Mouse (Mus musculus): ENCODE data around the gene Gipc2.

Gipc2 gene

GRCm38 (mm10) chr3:152092385-152093057, 73.5 kb downstream of the Gipc2 start:
- intact Hi-C loops (cut with DNase I) = no loop called here

DNA sequence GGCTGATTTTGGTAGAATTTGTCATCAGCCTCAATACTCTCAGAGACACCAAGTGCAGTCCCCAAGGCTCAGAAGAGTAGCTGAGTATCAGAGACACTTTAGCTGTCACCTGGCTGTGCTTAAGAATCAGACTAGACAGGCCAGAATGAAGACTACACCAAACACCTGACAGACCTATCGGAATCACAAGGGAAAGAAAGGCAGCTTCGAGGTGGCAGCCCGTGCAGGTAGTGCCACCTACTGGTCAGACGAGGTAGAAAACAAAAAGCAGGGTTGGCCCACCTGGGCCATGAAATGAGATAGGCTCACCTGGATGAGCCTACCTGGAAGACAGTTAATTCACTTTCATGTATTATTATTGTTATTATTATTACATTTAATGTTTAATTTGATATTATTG, 76.9 kb downstream of the Gipc2 start:
- intact Hi-C loops (cut with DNase I) = loop anchor here (1.0 to 5.0 kb wide), 4 partner anchors 252 to 372 kb away; partner anchors contain the start of gene Ptgfr

GRCm38 (mm10) chr3:152081381-152081780, 84.6 kb downstream of the Gipc2 start:
- intact Hi-C loops (cut with DNase I) = no loop called here

DNA sequence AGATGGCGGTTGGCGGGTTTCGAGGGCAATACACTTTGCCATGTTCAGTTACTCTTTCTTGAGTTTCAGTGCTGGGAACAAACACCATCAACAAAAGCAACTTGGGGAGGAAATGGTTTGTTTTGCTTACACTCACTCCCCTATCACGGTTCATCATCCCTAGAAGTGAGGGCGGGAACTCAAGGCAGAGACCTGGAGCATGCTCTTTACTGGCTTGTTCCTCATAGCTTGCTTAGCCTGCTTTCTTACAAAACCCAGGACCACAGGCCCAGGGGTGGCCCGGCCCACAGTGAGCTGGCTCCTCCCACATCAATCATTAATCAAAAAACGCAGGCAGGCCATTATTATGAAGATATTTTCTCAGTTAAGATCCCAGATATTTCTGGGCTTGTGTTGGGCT, 89.9 kb downstream of the Gipc2 start:
- intact Hi-C loops (cut with DNase I) = no loop called here

DNA sequence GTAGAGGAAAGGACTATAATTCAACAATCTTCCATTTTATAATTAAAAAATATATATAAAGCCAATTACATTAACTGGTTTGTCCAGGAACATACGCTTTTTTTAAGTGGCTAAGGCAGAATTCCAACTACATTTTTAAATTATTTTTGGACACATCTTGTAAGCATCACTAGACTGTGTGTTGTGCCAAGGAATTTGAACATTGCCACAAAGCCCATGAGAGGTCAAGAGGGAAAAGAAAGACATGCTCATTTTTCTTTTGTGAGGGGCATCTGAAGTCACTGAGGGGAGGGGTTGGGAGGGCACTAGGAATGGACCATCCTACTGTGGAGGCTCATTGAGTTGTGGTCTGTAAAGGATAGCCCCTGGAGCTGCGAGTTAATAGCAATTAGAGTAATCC, 97.0 kb downstream of the Gipc2 start:
- intact Hi-C loops (cut with DNase I) = no loop called here

DNA sequence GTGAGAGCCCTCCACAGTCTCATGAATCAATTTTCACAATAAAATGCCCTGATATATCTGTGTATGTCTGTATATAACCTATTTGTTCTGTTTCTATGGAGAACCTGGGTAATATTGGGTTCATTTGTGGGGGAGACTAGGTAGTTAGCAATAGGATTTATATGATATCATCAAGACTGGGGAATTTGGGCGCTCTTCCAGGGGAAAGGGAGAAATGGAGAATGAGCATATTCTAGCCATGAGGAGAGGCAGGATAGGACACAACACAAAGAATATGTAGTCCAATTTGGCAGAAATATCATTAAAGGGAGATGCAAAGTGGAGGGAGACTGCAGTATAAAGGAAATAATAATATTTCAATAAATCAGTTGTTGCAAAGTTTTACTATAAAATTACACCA, 97.7 kb downstream of the Gipc2 start:
- intact Hi-C loops (cut with DNase I) = no loop called here

GRCm38 (mm10) chr3:152066696-152067095, 99.3 kb downstream of the Gipc2 start:
- intact Hi-C loops (cut with DNase I) = no loop called here

DNA sequence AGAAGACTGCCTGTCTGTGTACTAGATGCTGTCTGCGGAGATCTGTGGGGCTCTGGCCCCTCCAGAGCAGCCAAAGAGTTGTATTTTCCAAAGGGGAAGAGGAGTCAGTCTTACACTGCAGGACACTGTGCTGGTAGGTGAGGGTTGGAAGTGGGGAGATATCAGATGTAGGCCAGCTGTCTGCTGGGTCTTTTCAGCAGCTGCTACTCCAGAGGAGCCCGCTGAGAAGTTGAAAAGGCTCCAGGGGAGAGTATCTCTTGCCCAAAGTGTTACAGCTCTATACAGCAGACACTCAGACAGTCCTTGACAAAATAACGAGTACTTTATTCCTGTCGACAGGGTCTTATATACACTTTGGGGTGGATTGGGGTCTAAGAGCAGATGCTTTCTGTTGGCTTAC, 100.2 kb downstream of the Gipc2 start:
- intact Hi-C loops (cut with DNase I) = no loop called here

DNA sequence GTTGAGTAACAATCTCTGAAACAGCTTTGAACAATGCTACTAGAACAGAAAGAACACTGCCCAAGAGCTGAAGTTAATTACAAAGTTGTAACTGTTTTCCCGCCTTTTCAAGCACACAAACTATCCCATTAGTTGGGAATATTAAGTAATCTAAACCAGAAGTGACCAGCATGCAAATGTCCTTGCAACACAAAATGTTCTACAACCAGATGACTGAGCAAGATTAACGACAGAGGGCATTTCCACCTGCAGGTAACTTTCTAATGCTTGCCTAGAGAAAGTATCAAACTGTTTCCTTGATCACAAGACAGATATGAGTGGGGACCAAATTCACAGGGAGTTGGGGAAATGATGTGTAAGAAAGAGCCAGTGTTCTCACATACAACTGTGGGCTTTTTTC, 101.9 kb downstream of the Gipc2 start:
- intact Hi-C loops (cut with DNase I) = no loop called here

GRCm38 (mm10) chr3:152062806-152063205, 103.2 kb downstream of the Gipc2 start:
- intact Hi-C loops (cut with DNase I) = no loop called here

DNA sequence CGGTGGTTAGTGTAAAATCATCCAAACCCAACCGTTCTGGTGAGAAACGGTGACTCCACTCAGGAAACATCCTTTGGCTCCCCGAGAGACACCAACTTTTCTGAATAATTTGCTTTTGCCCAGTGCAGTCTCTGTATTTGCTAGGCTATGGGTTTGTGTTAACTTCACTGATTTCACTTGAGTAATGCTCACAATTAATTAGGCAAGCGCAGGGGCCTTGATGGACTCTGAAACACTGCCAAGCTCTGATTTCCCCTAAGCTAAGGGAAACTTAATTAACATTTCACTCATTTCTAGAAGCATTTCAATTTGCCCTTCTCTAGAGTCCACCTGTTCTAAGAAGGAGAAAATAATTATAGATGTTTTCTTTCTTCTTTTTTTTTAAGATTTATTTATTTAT, 104.9 kb downstream of the Gipc2 start:
- intact Hi-C loops (cut with DNase I) = no loop called here

DNA sequence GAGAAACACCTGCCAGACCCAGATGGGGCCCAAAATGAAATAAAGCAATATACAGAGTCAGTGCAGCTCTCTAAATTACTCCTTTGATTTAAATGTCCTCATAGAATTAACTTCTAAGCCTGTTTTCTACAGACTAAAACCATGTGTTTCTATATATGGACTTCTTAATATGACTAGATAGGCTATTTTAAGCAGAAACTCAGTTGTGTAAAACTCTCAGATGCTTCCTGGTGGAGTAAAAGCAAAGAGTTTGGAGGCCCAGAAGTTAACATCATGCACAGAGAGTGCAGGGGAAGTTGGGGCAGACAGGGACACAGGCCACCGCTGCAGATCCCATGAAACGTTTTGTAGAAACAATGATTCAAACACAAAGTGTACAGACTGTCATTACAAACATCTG, 107.8 kb downstream of the Gipc2 start:
- intact Hi-C loops (cut with DNase I) = no loop called here

DNA sequence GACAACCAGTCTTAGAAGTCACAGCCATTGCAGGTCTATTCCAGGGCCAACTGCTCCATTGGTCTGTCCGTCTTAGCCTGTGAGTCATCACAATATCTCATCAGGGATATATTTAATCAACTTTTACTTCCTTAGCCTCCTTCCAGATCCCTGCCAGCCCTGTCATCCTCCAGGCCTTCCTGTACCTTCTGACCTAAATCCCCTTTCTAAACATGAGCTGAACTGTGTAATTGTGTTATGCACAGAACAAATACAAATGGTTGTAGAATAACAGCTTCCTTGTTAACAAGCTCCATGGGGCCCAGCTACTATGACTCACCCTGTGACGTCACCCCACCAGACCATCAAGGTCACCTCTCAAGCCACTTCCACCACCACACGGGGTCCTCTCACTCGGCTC, 111.8 kb downstream of the Gipc2 start:
- intact Hi-C loops (cut with DNase I) = no loop called here

DNA sequence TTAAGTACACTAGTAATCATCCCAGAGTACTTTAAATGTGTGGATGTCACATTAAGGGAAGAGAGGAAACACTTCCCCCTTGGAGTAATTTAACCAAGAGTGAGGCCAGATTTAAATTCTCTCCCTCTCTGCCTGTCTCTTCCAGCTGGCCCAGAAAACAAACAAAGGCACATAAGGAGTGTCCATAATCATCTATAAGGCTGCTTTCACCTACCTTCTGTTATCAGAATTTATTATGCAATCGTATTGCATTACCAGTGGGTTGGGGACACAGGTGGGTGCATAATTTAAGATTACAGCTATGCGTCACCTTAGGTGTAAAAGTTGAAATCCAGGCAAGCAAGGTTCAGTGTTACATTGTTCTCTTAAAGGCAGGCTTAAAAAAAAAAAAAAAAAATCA, 114.1 kb downstream of the Gipc2 start:
- intact Hi-C loops (cut with DNase I) = no loop called here

- intact Hi-C loops (cut with DNase I) = no loop called here
Measured at GRCm38 (mm10) chr3:152047914-152048313, 118.1 kb downstream of the Gipc2 start.

- intact Hi-C loops (cut with DNase I) = no loop called here
Measured at GRCm38 (mm10) chr3:152046895-152047294, 119.1 kb downstream of the Gipc2 start.
